Mouse (Mus musculus): ENCODE results near the gene Sh3bp1. TPM values are rescaled to one million over a fixed set of nuclear protein-coding genes. Genes with fewer than 3 reads are reported as not detected.
"Not testable (repeated sequence)": the region's sequence is repeated elsewhere in the genome, so short reads cannot be mapped to it uniquely, and the experiment has no call there.

The Sh3bp1 gene
- polyA plus RNA-seq, 1 experiment from 2014 or later, result 15.1 TPM

GRCm38 (mm10) chr15:78878792-78879516 lies 20.6 kb upstream of the Sh3bp1 start:
- Histone ChIP-seq H3K4me1 (replicated peaks) (peaks cover 37% of the 10 kb centered on the region), H3K36me3 (peaks cover 31% of the 10 kb centered on the region), H3K4me2 (peak overlapping the region; percentile 9; the same call in 1 of the 2 replicates), H3K27ac (0 out of 2 replicates have a peak overlapping the region, but pooled peaks have one; percentile 7)
- not testable (repeated sequence) for H3K27me3 ChIP-seq; H3K4me3 ChIP-seq; ATAC-seq (replicated peaks; ENCODE audit: insufficient number of reproducible peaks, insufficient read depth, low FRiP score, low read depth); H3K9me3 ChIP-seq (replicated peaks); H3K9ac ChIP-seq
- WGBS, result 45% methylated on average over 7 of the region's 7 CpGs

GRCm38 (mm10) chr15:78880432-78880831 lies 19.1 kb upstream of the Sh3bp1 start:
- no peak for ATAC-seq (replicated peaks; ENCODE audit: insufficient number of reproducible peaks, insufficient read depth, low FRiP score, low read depth)
- Histone ChIP-seq H3K4me1 (replicated peaks) (peaks cover 35% of the 10 kb centered on the region), H3K36me3 (peaks cover 43% of the 10 kb centered on the region), H3K9me3 (replicated peaks) (no peaks in the 10 kb centered on the region), H3K9ac (no peak overlapping the region), H3K4me3 (no peak overlapping the region), H3K27me3 (no peaks in the 10 kb centered on the region), H3K27ac (no peak overlapping the region), H3K4me2 (no peak overlapping the region)
- 87% methylated on average over 8 of the region's 8 CpGs for WGBS

- peaks cover 23% of the 10 kb centered on the region for H3K4me1 ChIP-seq (replicated peaks)
- no peak for ATAC-seq (replicated peaks; ENCODE audit: insufficient number of reproducible peaks, insufficient read depth, low FRiP score, low read depth)
- peaks cover 56% of the 10 kb centered on the region for H3K36me3 ChIP-seq
- H3K27me3 ChIP-seq, result no peaks in the 10 kb centered on the region
- WGBS, result 77% methylated on average over 3 of the region's 3 CpGs
- no peaks in the 10 kb centered on the region for H3K9me3 ChIP-seq (replicated peaks)
- no peak overlapping the region for H3K4me2 ChIP-seq
- H3K4me3 ChIP-seq, result no peak overlapping the region
- no peak overlapping the region for H3K27ac ChIP-seq
- H3K9ac ChIP-seq, result no peak overlapping the region
These were observed 17.7 kb upstream of the Sh3bp1 start for GRCm38 (mm10) chr15:78881828-78882227.

GRCm38 (mm10) chr15:78889401-78889853 lies 10.1 kb upstream of the Sh3bp1 start:
- Histone ChIP-seq H3K27ac (0 out of 2 replicates have a peak overlapping the region, but pooled peaks have one; percentile 44), H3K36me3 (peaks cover 65% of the 10 kb centered on the region), H3K9ac (no peak overlapping the region), H3K9me3 (replicated peaks) (no peaks in the 10 kb centered on the region), H3K4me1 (replicated peaks) (peaks cover 40% of the 10 kb centered on the region), H3K4me2 (no peak overlapping the region), H3K27me3 (no peaks in the 10 kb centered on the region), H3K4me3 (no peak overlapping the region)
- WGBS, result 38% methylated on average over 13 of the region's 13 CpGs
- ATAC-seq (replicated peaks; ENCODE audit: insufficient number of reproducible peaks, insufficient read depth, low FRiP score, low read depth), result no peak

- Histone ChIP-seq H3K4me1 (replicated peaks) (peaks cover 64% of the 10 kb centered on the region), H3K9ac (no peak overlapping the region), H3K9me3 (replicated peaks) (no peaks in the 10 kb centered on the region), H3K27me3 (no peaks in the 10 kb centered on the region), H3K4me2 (no peak overlapping the region), H3K4me3 (no peak overlapping the region), H3K27ac (no peak overlapping the region), H3K36me3 (peaks cover 38% of the 10 kb centered on the region; the same call in 1 of the 2 replicates)
- WGBS, result 36% methylated on average over 7 of the region's 7 CpGs
- 0 out of 2 replicates have a peak, but pooled peaks have one; percentile 5 for ATAC-seq (replicated peaks; ENCODE audit: insufficient number of reproducible peaks, insufficient read depth, low FRiP score, low read depth)
These were observed 7.1 kb upstream of the Sh3bp1 start for GRCm38 (mm10) chr15:78892440-78892839.

GRCm38 (mm10) chr15:78894726-78895125 lies 4.8 kb upstream of the Sh3bp1 start:
- Histone ChIP-seq H3K4me1 (replicated peaks) (peaks cover 71% of the 10 kb centered on the region), H3K4me2 (no peak overlapping the region), H3K27me3 (no peaks in the 10 kb centered on the region), H3K27ac (peak overlapping the region; percentile 59), H3K9ac (no peak overlapping the region), H3K36me3 (peaks cover 27% of the 10 kb centered on the region; the same call in 1 of the 2 replicates), H3K9me3 (replicated peaks) (no peaks in the 10 kb centered on the region), H3K4me3 (no peak overlapping the region)
- ATAC-seq (replicated peaks; ENCODE audit: insufficient number of reproducible peaks, insufficient read depth, low FRiP score, low read depth), result no peak
- 61% methylated on average over 13 of the region's 13 CpGs for WGBS

- H3K27me3 ChIP-seq, result no peaks in the 10 kb centered on the region
- 69% methylated on average over 2 of the region's 2 CpGs for WGBS
- ATAC-seq (replicated peaks; ENCODE audit: insufficient number of reproducible peaks, insufficient read depth, low FRiP score, low read depth), result no peak
- H3K9ac ChIP-seq, result peak overlapping the region; percentile 12; the same call in 1 of the 2 replicates
- peak overlapping the region; percentile 59; the same call in 1 of the 2 replicates for H3K27ac ChIP-seq
- H3K9me3 ChIP-seq (replicated peaks), result no peaks in the 10 kb centered on the region
- H3K36me3 ChIP-seq, result peaks cover 25% of the 10 kb centered on the region; the same call in 1 of the 2 replicates
- no peak overlapping the region for H3K4me2 ChIP-seq
- peaks cover 77% of the 10 kb centered on the region for H3K4me1 ChIP-seq (replicated peaks)
- no peak overlapping the region for H3K4me3 ChIP-seq
These were observed 3.8 kb upstream of the Sh3bp1 start for GRCm38 (mm10) chr15:78895741-78896140.

GRCm38 (mm10) chr15:78896149-78896548 lies 3.4 kb upstream of the Sh3bp1 start:
- peak overlapping the region; percentile 29 for H3K27ac ChIP-seq
- H3K4me3 ChIP-seq, result no peak overlapping the region
- no peak for ATAC-seq (replicated peaks; ENCODE audit: insufficient number of reproducible peaks, insufficient read depth, low FRiP score, low read depth)
- no peaks in the 10 kb centered on the region for H3K9me3 ChIP-seq (replicated peaks)
- WGBS, result 68% methylated on average over 3 of the region's 3 CpGs
- H3K36me3 ChIP-seq, result peaks cover 21% of the 10 kb centered on the region; the same call in 1 of the 2 replicates
- H3K4me1 ChIP-seq (replicated peaks), result peaks cover 82% of the 10 kb centered on the region
- no peaks in the 10 kb centered on the region for H3K27me3 ChIP-seq
- H3K9ac ChIP-seq, result peak overlapping the region; percentile 12; the same call in 1 of the 2 replicates
- H3K4me2 ChIP-seq, result no peak overlapping the region

GRCm38 (mm10) chr15:78897488-78897887 lies 2.1 kb upstream of the Sh3bp1 start:
- 80% methylated on average over 4 of the region's 4 CpGs for WGBS
- Histone ChIP-seq H3K9me3 (replicated peaks) (no peaks in the 10 kb centered on the region), H3K27me3 (no peaks in the 10 kb centered on the region), H3K9ac (no peak overlapping the region), H3K27ac (0 out of 2 replicates have a peak overlapping the region, but pooled peaks have one; percentile 19), H3K4me1 (replicated peaks) (peaks cover 80% of the 10 kb centered on the region), H3K36me3 (peaks cover 11% of the 10 kb centered on the region; the same call in 1 of the 2 replicates), H3K4me2 (no peak overlapping the region), H3K4me3 (no peak overlapping the region)
- ATAC-seq (replicated peaks; ENCODE audit: insufficient number of reproducible peaks, insufficient read depth, low FRiP score, low read depth), result no peak

GRCm38 (mm10) chr15:78898507-78899001 lies 1.0 kb upstream of the Sh3bp1 start:
- Histone ChIP-seq H3K4me1 (replicated peaks) (peaks cover 79% of the 10 kb centered on the region), H3K27me3 (no peaks in the 10 kb centered on the region), H3K9me3 (replicated peaks) (no peaks in the 10 kb centered on the region), H3K27ac (peak overlapping the region; percentile 64), H3K4me2 (peak overlapping the region; percentile 75), H3K9ac (peak overlapping the region; percentile 2; the same call in 1 of the 2 replicates), H3K4me3 (peak overlapping the region; percentile 67), H3K36me3 (peaks cover 14% of the 10 kb centered on the region)
- 43% methylated on average over 6 of the region's 6 CpGs for WGBS
- ATAC-seq (replicated peaks; ENCODE audit: insufficient number of reproducible peaks, insufficient read depth, low FRiP score, low read depth), result no peak

- H3K9me3 ChIP-seq (replicated peaks), result no peaks in the 10 kb centered on the region
- H3K36me3 ChIP-seq, result peaks cover 17% of the 10 kb centered on the region
- H3K27me3 ChIP-seq, result no peaks in the 10 kb centered on the region
- ATAC-seq (replicated peaks; ENCODE audit: insufficient number of reproducible peaks, insufficient read depth, low FRiP score, low read depth), result no peak
- H3K4me2 ChIP-seq, result peak within 1 kb of the TSS; percentile 75
- peak within 1 kb of the TSS; percentile 64 for H3K27ac ChIP-seq
- WGBS, result 3% methylated on average over 20 of the region's 20 CpGs
- H3K9ac ChIP-seq, result peak within 1 kb of the TSS; percentile 71
- peaks cover 71% of the 10 kb centered on the region for H3K4me1 ChIP-seq (replicated peaks)
- H3K4me3 ChIP-seq, result peak within 1 kb of the TSS; percentile 67
These were observed 194 bp upstream of the Sh3bp1 start, which contains the start of gene Gm49510 for GRCm38 (mm10) chr15:78899409-78899739. Gm49510 (plus strand) TSS chr15:78899667.

Measured in heart, embryonic 15.5 days (tissue).